Mouse (Mus musculus) lung, embryonic 16.5 days (tissue): ENCODE measurements around the gene Adamtsl2. TPM values are rescaled to one million over a fixed set of nuclear protein-coding genes. Genes with fewer than 3 reads are reported as not detected.
A peak's percentile ranks its signal among the peaks of the same experiment; 100 is the strongest.

Experiments
- ATAC-seq: fragments of 200-750 bp; cut with Nextera tagmentation; 2 replicates; pipeline ENCODE4 v1.8.0; 2017; ENCODE audit warnings: low read depth, mild to moderate bottlenecking, moderate library complexity
- H3K27ac ChIP-seq: fragments of 300-500 bp; sonication (generic); 2 replicates; pipeline ENCODE4 v1.5.1; 2014; ENCODE audit warnings: mild to moderate bottlenecking, control low read depth, low read length
- H3K27me3 ChIP-seq: fragments of 300-500 bp; sonication (generic); 2 replicates; pipeline ENCODE4 v1.6.1; 2014; ENCODE audit warnings: low read depth, low read length, mixed read lengths; ENCODE audit not compliant: control insufficient read depth, insufficient read depth
- H3K36me3 ChIP-seq: fragments of 300-500 bp; sonication (generic); 2 replicates; pipeline ENCODE4 v1.6.1; 2014; ENCODE audit warnings: low read length; ENCODE audit not compliant: control insufficient read depth, insufficient read depth
- H3K4me1 ChIP-seq: fragments of 300-500 bp; sonication (generic); replicated peaks from 2 replicates; pipeline ENCODE4 v1.6.1; 2014; ENCODE audit warnings: low read length, mixed read lengths; ENCODE audit not compliant: control insufficient read depth, insufficient read depth
- H3K4me2 ChIP-seq: fragments of 300-500 bp; sonication (generic); 2 replicates; pipeline ENCODE4 v1.6.1; 2014; ENCODE audit warnings: low read depth, low read length, control low read depth
- H3K4me3 ChIP-seq: fragments of 300-500 bp; sonication (generic); 2 replicates; pipeline ENCODE4 v1.5.1; 2014; ENCODE audit warnings: mild to moderate bottlenecking, low read length, control low read depth
- H3K9ac ChIP-seq: fragments of 300-500 bp; sonication (generic); 2 replicates; pipeline ENCODE4 v1.6.1; 2014; ENCODE audit warnings: low read length, control low read depth
- H3K9me3 ChIP-seq: fragments of 300-500 bp; sonication (generic); 2 replicates; pipeline ENCODE4 v1.6.1; 2016; ENCODE audit warnings: low read length; ENCODE audit not compliant: control insufficient read depth
- WGBS: fragments of 180-500 bp; shearing (Covaris S2); extraction: QIAGEN DNeasy Blood & Tissue Kit; methylation state at CpG from one replicate; pipeline ENCODE4 v1.1.7; 2014; 5-methylcytosine and 5-hydroxymethylcytosine counted together
- polyA plus RNA-seq: library from polyadenylated mRNA; unstranded; fragments of >200 nt; fragmentation: Nextera tagmentation; extraction: Ambion mirVana; gene quantifications from 2 replicates; pipeline ENCODE4 v1.2.1, GENCODE M21; 2015

The Adamtsl2 gene
- polyA plus RNA-seq, 1 experiment from 2014 or later: 27.9 TPM

GRCm38 (mm10) chr2:27135935-27136334, 56.8 kb downstream of the Adamtsl2 start:
- 63% methylated on average over 5 of the region's 5 CpGs for WGBS
- no peak overlapping the region for H3K4me3 ChIP-seq
- no peak overlapping the region for H3K4me2 ChIP-seq
- ATAC-seq: no peak
- H3K9me3 ChIP-seq: no peaks in the 10 kb centered on the region
- no peaks in the 10 kb centered on the region for H3K36me3 ChIP-seq
- no peak overlapping the region for H3K27ac ChIP-seq
- H3K27me3 ChIP-seq: peaks cover 8% of the 10 kb centered on the region
- no peaks in the 10 kb centered on the region for H3K4me1 ChIP-seq
- no peak overlapping the region for H3K9ac ChIP-seq

GRCm38 (mm10) chr2:27136336-27136735, 57.2 kb downstream of the Adamtsl2 start:
- no peak overlapping the region for H3K4me3 ChIP-seq
- no peak overlapping the region for H3K9ac ChIP-seq
- no peak for ATAC-seq
- 60% methylated on average over 3 of the region's 3 CpGs for WGBS
- H3K4me2 ChIP-seq: no peak overlapping the region
- no peaks in the 10 kb centered on the region for H3K4me1 ChIP-seq
- peaks cover 12% of the 10 kb centered on the region for H3K27me3 ChIP-seq
- no peaks in the 10 kb centered on the region for H3K36me3 ChIP-seq
- H3K27ac ChIP-seq: no peak overlapping the region
- no peaks in the 10 kb centered on the region for H3K9me3 ChIP-seq

GRCm38 (mm10) chr2:27136789-27137188, 57.6 kb downstream of the Adamtsl2 start:
- H3K9me3 ChIP-seq: no peaks in the 10 kb centered on the region
- peaks cover 17% of the 10 kb centered on the region for H3K27me3 ChIP-seq
- H3K36me3 ChIP-seq: no peaks in the 10 kb centered on the region
- no peak for ATAC-seq
- no peak overlapping the region for H3K4me2 ChIP-seq
- 38% methylated on average over 1 of the region's 1 CpGs for WGBS
- no peak overlapping the region for H3K4me3 ChIP-seq
- H3K4me1 ChIP-seq: no peaks in the 10 kb centered on the region; the same call in 1 of the 2 replicates
- no peak overlapping the region for H3K9ac ChIP-seq
- H3K27ac ChIP-seq: no peak overlapping the region

GRCm38 (mm10) chr2:27138356-27138755, 59.2 kb downstream of the Adamtsl2 start:
- H3K27me3 ChIP-seq: peaks cover 24% of the 10 kb centered on the region
- no peaks in the 10 kb centered on the region for H3K36me3 ChIP-seq
- WGBS: 48% methylated on average over 4 of the region's 4 CpGs
- ATAC-seq: no peak
- no peak overlapping the region for H3K9ac ChIP-seq
- H3K4me2 ChIP-seq: no peak overlapping the region
- H3K9me3 ChIP-seq: no peaks in the 10 kb centered on the region
- no peak overlapping the region for H3K27ac ChIP-seq
- H3K4me1 ChIP-seq: peaks cover 4% of the 10 kb centered on the region
- H3K4me3 ChIP-seq: no peak overlapping the region

- Histone ChIP-seq H3K27ac (no peak within 1 kb of the TSS), H3K9ac (0 out of 2 replicates have a peak within 1 kb of the TSS, but pooled peaks have one; percentile 37), H3K4me1 (peaks cover 4% of the 10 kb centered on the region), H3K27me3 (peaks cover 24% of the 10 kb centered on the region), H3K9me3 (no peaks in the 10 kb centered on the region), H3K4me2 (peak within 1 kb of the TSS; percentile 70), H3K4me3 (peak within 1 kb of the TSS; percentile 44), H3K36me3 (no peaks in the 10 kb centered on the region)
- 3% methylated on average over 38 of the region's 62 CpGs for WGBS
- peak; percentile 76 for ATAC-seq
Observed at GRCm38 (mm10) chr2:27141950-27142693, 62.9 kb downstream of the Adamtsl2 start, which contains the start of gene Fam163b. Gene Fam163b (minus strand): TSS chr2:27142491.

- no peak for ATAC-seq
- Histone ChIP-seq H3K27ac (no peak overlapping the region), H3K9me3 (no peaks in the 10 kb centered on the region), H3K4me3 (no peak overlapping the region), H3K9ac (no peak overlapping the region), H3K36me3 (no peaks in the 10 kb centered on the region), H3K4me2 (no peak overlapping the region), H3K4me1 (peaks cover 4% of the 10 kb centered on the region), H3K27me3 (peaks cover 22% of the 10 kb centered on the region)
- 59% methylated on average over 2 of the region's 2 CpGs for WGBS
Observed at GRCm38 (mm10) chr2:27144957-27145356, 65.8 kb downstream of the Adamtsl2 start.

GRCm38 (mm10) chr2:27146840-27147239, 67.7 kb downstream of the Adamtsl2 start:
- no peak for ATAC-seq
- H3K9me3 ChIP-seq: no peaks in the 10 kb centered on the region
- peaks cover 7% of the 10 kb centered on the region for H3K27me3 ChIP-seq
- H3K4me2 ChIP-seq: no peak overlapping the region
- no peak overlapping the region for H3K9ac ChIP-seq
- WGBS: 74% methylated on average over 6 of the region's 6 CpGs
- peaks cover 4% of the 10 kb centered on the region for H3K4me1 ChIP-seq
- no peak overlapping the region for H3K27ac ChIP-seq
- no peaks in the 10 kb centered on the region for H3K36me3 ChIP-seq
- H3K4me3 ChIP-seq: no peak overlapping the region

- ATAC-seq: no peak
- 13% methylated on average over 2 of the region's 2 CpGs for WGBS
- no peak overlapping the region for H3K4me2 ChIP-seq
- no peak overlapping the region for H3K9ac ChIP-seq
- H3K36me3 ChIP-seq: no peaks in the 10 kb centered on the region
- no peak overlapping the region for H3K4me3 ChIP-seq
- H3K4me1 ChIP-seq: no peaks in the 10 kb centered on the region
- no peak overlapping the region for H3K27ac ChIP-seq
- H3K27me3 ChIP-seq: no peaks in the 10 kb centered on the region; the same call in 1 of the 2 replicates
- H3K9me3 ChIP-seq: no peaks in the 10 kb centered on the region
Observed at GRCm38 (mm10) chr2:27149457-27149856, 70.3 kb downstream of the Adamtsl2 start.

- ATAC-seq: no peak
- no peak overlapping the region for H3K4me3 ChIP-seq
Observed at GRCm38 (mm10) chr2:27154466-27155185, 75.4 kb downstream of the Adamtsl2 start.

More at GRCm38 (mm10) chr2:27154466-27155185, 75.4 kb downstream of the Adamtsl2 start:
- H3K4me2 ChIP-seq: no peak overlapping the region
- H3K27ac ChIP-seq: no peak overlapping the region
- no peaks in the 10 kb centered on the region for H3K9me3 ChIP-seq
- H3K36me3 ChIP-seq: no peaks in the 10 kb centered on the region
- no peak overlapping the region for H3K9ac ChIP-seq
- WGBS: 73% methylated on average over 10 of the region's 10 CpGs
- no peaks in the 10 kb centered on the region for H3K4me1 ChIP-seq
- no peaks in the 10 kb centered on the region; the same call in 1 of the 2 replicates for H3K27me3 ChIP-seq
